Mouse (Mus musculus) hindbrain, embryonic 14.5 days (tissue): Measurements from ENCODE around the gene Myo1b. TPM values are rescaled to one million over a fixed set of nuclear protein-coding genes. Genes with fewer than 3 reads are reported as not detected.

Experiments used
- ATAC-seq: fragments of 200-750 bp; cut with Nextera tagmentation; 2 replicates; pipeline ENCODE4 v1.8.0; 2017; ENCODE audit warnings: moderate number of reproducible peaks, mild to moderate bottlenecking, moderate TSS enrichment, moderate library complexity; ENCODE audit not compliant: low FRiP score
- DNase-seq: peaks from one replicate; pipeline ENCODE4 v3.0.0-alpha.2; 2015; ENCODE audit warnings: low spot score
- H3K27ac ChIP-seq: fragments of 300-500 bp; sonication (generic); 2 replicates; pipeline ENCODE4 v1.5.1; 2014; ENCODE audit warnings: mild to moderate bottlenecking, moderate library complexity
- H3K27me3 ChIP-seq: fragments of 300-500 bp; sonication (generic); 2 replicates; pipeline ENCODE4 v1.6.1; 2014; ENCODE audit warnings: mild to moderate bottlenecking, low read length, mixed read lengths; ENCODE audit not compliant: control insufficient read depth, insufficient read depth
- H3K36me3 ChIP-seq: fragments of 300-500 bp; sonication (generic); replicated peaks from 2 replicates; pipeline ENCODE4 v1.6.1; 2014; ENCODE audit not compliant: control insufficient read depth, insufficient read depth
- H3K4me1 ChIP-seq: fragments of 300-500 bp; sonication (generic); replicated peaks from 2 replicates; pipeline ENCODE4 v1.6.1; 2014; ENCODE audit warnings: antibody characterized with exemption, low read length, mixed read lengths; ENCODE audit not compliant: control insufficient read depth, insufficient read depth
- H3K4me2 ChIP-seq: fragments of 300-500 bp; sonication (generic); replicated peaks from 2 replicates; pipeline ENCODE4 v1.6.1; 2014; ENCODE audit warnings: mild to moderate bottlenecking, moderate library complexity
- H3K4me3 ChIP-seq: fragments of 300-500 bp; sonication (generic); replicated peaks from 2 replicates; pipeline ENCODE4 v1.5.1; 2014; ENCODE audit warnings: mild to moderate bottlenecking, low read length
- H3K9ac ChIP-seq: fragments of 300-500 bp; sonication (generic); 2 replicates; pipeline ENCODE4 v1.6.1; 2014
- H3K9me3 ChIP-seq: fragments of 300-500 bp; sonication (generic); 2 replicates; pipeline ENCODE4 v1.6.1; 2016; ENCODE audit warnings: low read length; ENCODE audit not compliant: control insufficient read depth
- WGBS: fragments of 180-500 bp; shearing (Covaris S2); extraction: QIAGEN DNeasy Blood & Tissue Kit; methylation state at CpG from one replicate; pipeline ENCODE4 v1.1.7; 2014; 5-methylcytosine and 5-hydroxymethylcytosine counted together
- polyA plus RNA-seq: library from polyadenylated mRNA; unstranded; fragments of >200 nt; fragmentation: Nextera tagmentation; extraction: Ambion mirVana; gene quantifications from 2 replicates; pipeline ENCODE4 v1.2.1, GENCODE M21; 2014

Myo1b gene
- polyA plus RNA-seq, 1 experiment from 2014 or later: 81.5 TPM

DNA sequence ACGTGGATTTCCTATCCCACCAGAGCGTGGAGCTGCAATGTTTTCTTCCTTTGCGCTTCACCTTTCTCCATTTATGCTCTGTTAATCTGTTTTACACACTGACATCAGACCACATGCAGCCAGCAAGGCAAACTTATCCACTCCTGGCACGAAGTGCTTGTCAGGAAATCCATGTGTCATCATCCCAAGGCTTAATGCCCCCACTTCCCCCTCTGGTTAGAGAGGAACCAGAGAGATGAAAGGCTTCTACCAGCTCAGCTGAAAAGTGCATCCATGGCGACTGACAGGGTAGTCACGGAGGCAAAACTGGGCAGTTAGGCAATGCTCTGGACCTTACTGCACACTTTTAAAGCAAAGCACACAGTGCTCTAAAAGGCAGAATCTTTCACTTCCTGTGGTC is 126.6 kb downstream of the Myo1b start:
- ATAC-seq: no peak
- Histone ChIP-seq H3K9me3 (no peaks in the 10 kb centered on the region), H3K36me3 (peaks cover 27% of the 10 kb centered on the region), H3K4me2 (no peak overlapping the region), H3K27me3 (no peaks in the 10 kb centered on the region), H3K9ac (no peak overlapping the region), H3K27ac (no peak overlapping the region), H3K4me3 (no peak overlapping the region), H3K4me1 (no peaks in the 10 kb centered on the region)
- no peak for DNase-seq
- 69% methylated on average over 6 of the region's 6 CpGs for WGBS

- Histone ChIP-seq H3K4me1 (no peaks in the 10 kb centered on the region), H3K9me3 (no peaks in the 10 kb centered on the region), H3K4me3 (no peak overlapping the region), H3K4me2 (no peak overlapping the region), H3K27ac (no peak overlapping the region), H3K36me3 (peaks cover 23% of the 10 kb centered on the region), H3K27me3 (no peaks in the 10 kb centered on the region), H3K9ac (no peak overlapping the region)
- 62% methylated on average over 6 of the region's 6 CpGs for WGBS
- no peak for DNase-seq
- ATAC-seq: no peak
Observed at GRCm38 (mm10) chr1:51782091-51782490, 133.8 kb downstream of the Myo1b start.

- H3K9ac ChIP-seq: no peak overlapping the region
- no peak overlapping the region for H3K4me2 ChIP-seq
- H3K27me3 ChIP-seq: no peaks in the 10 kb centered on the region
- no peaks in the 10 kb centered on the region for H3K4me1 ChIP-seq
- H3K4me3 ChIP-seq: no peak overlapping the region
- DNase-seq (no peak), ATAC-seq (no peak)
- peaks cover 32% of the 10 kb centered on the region for H3K36me3 ChIP-seq
- H3K9me3 ChIP-seq: no peaks in the 10 kb centered on the region
- H3K27ac ChIP-seq: no peak overlapping the region
Observed at GRCm38 (mm10) chr1:51780357-51780756, 135.5 kb downstream of the Myo1b start.

DNA sequence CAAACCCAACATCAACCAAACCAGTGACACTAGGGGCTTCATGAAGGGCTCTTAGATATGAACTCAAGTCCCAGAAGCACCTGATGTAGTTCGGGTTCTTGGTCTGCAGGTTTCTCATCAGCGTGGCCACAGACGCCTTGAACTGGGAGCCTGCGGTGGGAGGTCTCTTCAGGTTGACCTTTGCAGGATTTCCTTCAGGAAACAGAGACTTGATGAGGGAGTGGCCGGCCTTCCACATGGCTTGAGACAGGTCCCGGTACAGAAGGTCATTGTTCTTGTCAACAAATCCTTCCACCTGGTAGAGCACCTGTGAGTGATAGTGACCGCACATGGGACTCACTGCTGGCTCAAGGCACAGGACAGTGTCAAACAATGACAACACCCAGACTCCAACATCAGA is 137.6 kb downstream of the Myo1b start:
- DNase-seq: no peak
- no peaks in the 10 kb centered on the region for H3K9me3 ChIP-seq
- no peak overlapping the region for H3K4me3 ChIP-seq
- peaks cover 50% of the 10 kb centered on the region for H3K36me3 ChIP-seq
- H3K27ac ChIP-seq: no peak overlapping the region
- H3K4me1 ChIP-seq: no peaks in the 10 kb centered on the region
- H3K4me2 ChIP-seq: no peak overlapping the region
- no peak overlapping the region for H3K9ac ChIP-seq
- no peaks in the 10 kb centered on the region for H3K27me3 ChIP-seq
- ATAC-seq: no peak
- WGBS: 91% methylated on average over 7 of the region's 7 CpGs

DNA sequence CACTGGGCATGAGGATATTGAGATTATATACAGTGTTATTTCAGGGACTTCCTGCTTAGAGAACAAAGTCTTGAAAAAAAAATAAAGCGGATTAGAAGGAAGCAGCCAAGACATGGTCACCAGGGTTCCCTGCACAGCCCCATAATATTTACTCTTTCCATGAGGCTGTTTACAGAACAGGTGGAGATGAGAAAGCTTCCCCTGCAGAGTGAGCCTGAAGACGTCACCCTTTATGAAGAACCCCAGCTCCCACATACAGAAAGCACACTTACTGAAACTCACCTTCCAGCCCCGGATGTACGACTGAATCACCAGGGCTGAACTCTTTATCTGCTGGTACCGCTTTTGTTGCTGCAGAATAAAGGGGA is 145.4 kb downstream of the Myo1b start:
- WGBS: 85% methylated on average over 5 of the region's 5 CpGs
- Histone ChIP-seq H3K27ac (no peak overlapping the region), H3K9ac (no peak overlapping the region), H3K4me3 (no peak overlapping the region), H3K36me3 (peaks cover 65% of the 10 kb centered on the region), H3K4me1 (no peaks in the 10 kb centered on the region), H3K27me3 (no peaks in the 10 kb centered on the region), H3K9me3 (no peaks in the 10 kb centered on the region), H3K4me2 (no peak overlapping the region)
- DNase-seq (no peak), ATAC-seq (no peak)

DNA sequence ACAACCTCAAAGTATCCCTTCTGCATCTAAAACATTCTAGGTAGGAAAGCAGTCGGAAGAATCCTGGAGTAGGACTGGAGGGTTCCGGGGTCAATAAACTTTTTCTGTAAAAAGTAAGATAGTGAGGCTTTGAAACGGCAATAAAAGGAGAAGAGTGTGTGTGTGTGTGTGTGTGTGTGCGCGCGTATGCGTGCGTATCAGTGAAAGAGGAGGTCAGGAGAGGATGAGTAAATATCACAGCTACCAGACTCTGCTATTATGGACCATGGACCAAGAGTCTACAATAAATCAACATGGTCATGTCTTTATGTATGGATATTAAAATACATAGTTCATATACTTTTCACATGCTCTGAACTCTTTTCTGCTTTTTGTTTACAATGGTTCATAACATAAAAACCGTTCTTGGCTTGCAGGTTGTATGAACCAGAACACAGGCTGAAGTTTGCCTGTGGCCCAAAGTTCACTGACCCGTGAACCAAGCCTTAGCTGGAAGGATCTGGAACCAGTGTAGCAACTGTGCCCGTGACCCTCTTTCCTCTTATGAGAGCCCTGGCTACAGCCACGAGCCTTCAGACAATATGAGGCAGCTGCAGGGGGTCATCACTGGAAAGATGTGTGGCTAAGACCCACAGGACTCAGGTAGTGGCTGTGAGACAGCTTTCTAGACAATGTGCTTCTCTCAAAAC is 145.9 kb downstream of the Myo1b start:
- H3K4me3 ChIP-seq: no peak overlapping the region
- no peaks in the 10 kb centered on the region for H3K27me3 ChIP-seq
- H3K9ac ChIP-seq: no peak overlapping the region
- DNase-seq: no peak
- H3K4me1 ChIP-seq: no peaks in the 10 kb centered on the region
- H3K9me3 ChIP-seq: no peaks in the 10 kb centered on the region
- H3K36me3 ChIP-seq: peaks cover 60% of the 10 kb centered on the region
- WGBS: 87% methylated on average over 12 of the region's 12 CpGs
- H3K4me2 ChIP-seq: no peak overlapping the region
- H3K27ac ChIP-seq: no peak overlapping the region
- no peak for ATAC-seq

DNA sequence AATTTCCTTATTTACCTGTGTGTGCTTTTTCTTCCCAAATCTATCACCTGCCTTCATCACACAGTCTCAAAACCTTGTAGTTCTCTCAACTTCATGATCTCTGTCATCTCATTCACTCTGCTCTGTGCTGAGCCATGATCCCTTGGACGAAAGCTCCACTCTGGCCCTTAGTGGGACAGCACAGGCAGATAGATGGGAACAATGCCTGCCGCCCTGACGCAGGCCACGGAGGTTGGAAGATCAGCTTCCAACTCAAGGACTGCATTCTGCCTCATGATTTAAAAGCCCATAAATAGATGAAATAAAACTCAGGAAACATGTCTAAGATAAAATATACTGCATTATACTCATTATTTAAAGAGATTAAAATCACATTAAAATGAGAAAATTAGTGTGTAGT is 149.6 kb downstream of the Myo1b start:
- H3K36me3 ChIP-seq: peaks cover 44% of the 10 kb centered on the region
- H3K9ac ChIP-seq: no peak overlapping the region
- ATAC-seq (no peak), DNase-seq (no peak)
- no peaks in the 10 kb centered on the region for H3K27me3 ChIP-seq
- 94% methylated on average over 4 of the region's 4 CpGs for WGBS
- H3K4me1 ChIP-seq: no peaks in the 10 kb centered on the region
- H3K9me3 ChIP-seq: no peaks in the 10 kb centered on the region
- no peak overlapping the region for H3K27ac ChIP-seq
- no peak overlapping the region for H3K4me2 ChIP-seq
- H3K4me3 ChIP-seq: no peak overlapping the region

DNA sequence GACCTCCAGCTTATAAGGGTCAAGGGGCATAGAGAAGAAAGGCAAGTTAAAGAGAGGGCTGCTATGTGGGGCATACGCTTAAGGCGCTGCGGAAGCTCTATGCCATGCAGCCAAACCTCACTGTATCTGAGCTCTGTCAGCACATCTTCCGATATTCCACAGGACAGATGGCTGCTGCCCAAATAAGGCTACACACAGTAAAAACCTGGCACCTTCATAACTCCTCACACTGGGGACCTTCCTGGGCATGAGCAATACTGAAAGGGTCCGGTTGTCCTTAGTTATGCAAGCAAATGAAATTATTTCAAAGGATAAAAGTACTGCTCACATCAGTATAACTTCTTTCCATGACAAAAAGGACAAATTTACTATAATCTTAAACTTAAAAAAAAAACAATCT is 150.7 kb downstream of the Myo1b start:
- 94% methylated on average over 5 of the region's 5 CpGs for WGBS
- no peak for ATAC-seq
- no peak overlapping the region for H3K4me2 ChIP-seq
- no peaks in the 10 kb centered on the region for H3K27me3 ChIP-seq
- no peak overlapping the region for H3K27ac ChIP-seq
- no peaks in the 10 kb centered on the region for H3K4me1 ChIP-seq
- H3K9ac ChIP-seq: no peak overlapping the region
- H3K36me3 ChIP-seq: peaks cover 42% of the 10 kb centered on the region
- H3K9me3 ChIP-seq: no peaks in the 10 kb centered on the region
- H3K4me3 ChIP-seq: no peak overlapping the region
- no peak for DNase-seq

DNA sequence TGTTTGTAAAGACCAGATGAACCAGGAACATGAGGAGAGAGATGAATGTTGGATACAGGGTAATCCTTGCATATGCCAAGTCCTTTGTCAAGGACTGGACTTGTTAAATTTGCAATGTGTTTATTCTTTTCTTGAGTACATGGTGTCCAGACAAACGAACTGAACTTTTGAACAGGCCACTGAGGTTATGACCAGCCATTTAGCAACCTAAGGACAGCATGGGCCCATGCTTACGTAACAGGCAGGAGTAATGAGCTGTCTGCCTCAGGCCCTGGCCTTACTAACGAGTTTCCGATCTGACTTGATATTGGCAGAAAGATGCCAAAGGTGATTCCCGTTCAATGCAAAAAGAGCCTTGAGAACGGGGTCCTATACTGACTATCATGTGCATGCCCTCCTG is 156.2 kb downstream of the Myo1b start:
- no peak overlapping the region for H3K9ac ChIP-seq
- H3K27me3 ChIP-seq: no peaks in the 10 kb centered on the region
- peaks cover 68% of the 10 kb centered on the region for H3K36me3 ChIP-seq
- H3K4me1 ChIP-seq: no peaks in the 10 kb centered on the region
- no peak overlapping the region for H3K4me3 ChIP-seq
- DNase-seq: no peak
- H3K9me3 ChIP-seq: no peaks in the 10 kb centered on the region
- H3K27ac ChIP-seq: no peak overlapping the region
- WGBS: 80% methylated on average over 6 of the region's 6 CpGs
- no peak overlapping the region for H3K4me2 ChIP-seq
- no peak for ATAC-seq
